Mouse (Mus musculus): Measurements from ENCODE around the gene S100pbp. TPM values are rescaled to one million over a fixed set of nuclear protein-coding genes. Genes with fewer than 3 reads are reported as not detected.

The S100pbp gene
- polyA plus RNA-seq, 1 experiment from 2014 or later, result 3.7 TPM

DNA sequence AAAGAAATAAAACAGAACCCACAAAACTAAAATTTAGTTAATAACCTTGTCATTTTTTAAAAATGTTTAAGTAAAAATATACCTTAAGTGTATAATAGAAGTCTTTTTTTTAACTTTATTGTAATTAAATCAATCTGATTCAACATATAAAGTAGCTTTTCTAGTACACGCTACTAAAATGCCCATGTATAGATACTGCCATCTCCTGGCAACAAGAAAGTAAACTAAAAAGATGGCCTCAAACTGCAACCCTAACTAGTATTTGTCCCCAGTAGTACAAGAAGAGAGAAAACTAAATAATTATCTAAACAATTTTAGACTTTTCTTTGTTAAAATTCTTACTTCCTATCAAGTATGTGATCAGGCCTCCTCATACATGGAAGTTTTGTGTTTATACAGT lies 10.0 kb downstream of the S100pbp start:
- Histone ChIP-seq H3K4me3 (ENCODE audit: low read depth, low read length) (no peak overlapping the region), H3K27ac (replicated peaks) (no peak overlapping the region), H3K36me3 (ENCODE audit: control insufficient read depth, insufficient read depth, low read length) (0 out of 2 replicates have a peak, but pooled peaks cover 5% of the 10 kb centered on the region), H3K27me3 (ENCODE audit: control insufficient read depth, insufficient read depth, low read length) (no peaks in the 10 kb centered on the region), H3K9ac (ENCODE audit: low read length) (no peak overlapping the region), H3K4me1 (replicated peaks; ENCODE audit: control insufficient read depth, insufficient read depth) (no peaks in the 10 kb centered on the region), H3K9me3 (ENCODE audit: control insufficient read depth, low read length) (no peaks in the 10 kb centered on the region), H3K4me2 (replicated peaks; ENCODE audit: low read depth) (no peak overlapping the region)
- ATAC-seq (ENCODE audit: low FRiP score, low TSS enrichment), result no peak
- DNase-seq (ENCODE audit: low spot score), result no peak
- 50% methylated on average over 1 of the region's 1 CpGs for WGBS
- no peak for TF ChIP-seq EP300 (optimal IDR thresholded peaks at IDR 0.05)
- TF ChIP-seq CTCF (IDR thresholded peaks at IDR 0.05; ENCODE audit: low read depth), result peak; percentile 67

- Histone ChIP-seq H3K36me3 (ENCODE audit: control insufficient read depth, insufficient read depth, low read length) (peaks cover 5% of the 10 kb centered on the region; the same call in 1 of the 2 replicates), H3K4me1 (replicated peaks; ENCODE audit: control insufficient read depth, insufficient read depth) (no peaks in the 10 kb centered on the region), H3K27me3 (ENCODE audit: control insufficient read depth, insufficient read depth, low read length) (no peaks in the 10 kb centered on the region), H3K9me3 (ENCODE audit: control insufficient read depth, low read length) (no peaks in the 10 kb centered on the region), H3K4me3 (ENCODE audit: low read depth, low read length) (no peak overlapping the region), H3K4me2 (replicated peaks; ENCODE audit: low read depth) (no peak overlapping the region), H3K27ac (replicated peaks) (no peak overlapping the region), H3K9ac (ENCODE audit: low read length) (no peak overlapping the region)
- TF ChIP-seq EP300 (optimal IDR thresholded peaks at IDR 0.05), result no peak
- TF ChIP-seq CTCF (IDR thresholded peaks at IDR 0.05; ENCODE audit: low read depth), result peak; percentile 41
- no peak for ATAC-seq (ENCODE audit: low FRiP score, low TSS enrichment)
- 77% methylated on average over 1 of the region's 1 CpGs for WGBS
- no peak for DNase-seq (ENCODE audit: low spot score)
These were observed 17.0 kb downstream of the S100pbp start for GRCm38 (mm10) chr4:129172529-129172928.

GRCm38 (mm10) chr4:129161581-129162255 lies 27.8 kb downstream of the S100pbp start:
- H3K36me3 ChIP-seq (ENCODE audit: control insufficient read depth, insufficient read depth, low read length), result peaks cover 3% of the 10 kb centered on the region; the same call in 1 of the 2 replicates
- no peaks in the 10 kb centered on the region for H3K27me3 ChIP-seq (ENCODE audit: control insufficient read depth, insufficient read depth, low read length)
- WGBS, result 87% methylated on average over 4 of the region's 4 CpGs
- H3K9ac ChIP-seq (ENCODE audit: low read length), result no peak overlapping the region
- ATAC-seq (ENCODE audit: low FRiP score, low TSS enrichment) (no peak), DNase-seq (ENCODE audit: low spot score) (no peak)
- H3K27ac ChIP-seq (replicated peaks), result no peak overlapping the region
- TF ChIP-seq EP300 (optimal IDR thresholded peaks at IDR 0.05), result no peak
- TF ChIP-seq CTCF (IDR thresholded peaks at IDR 0.05; ENCODE audit: low read depth), result no peak
- H3K4me2 ChIP-seq (replicated peaks; ENCODE audit: low read depth), result no peak overlapping the region
- no peaks in the 10 kb centered on the region for H3K9me3 ChIP-seq (ENCODE audit: control insufficient read depth, low read length)
- H3K4me3 ChIP-seq (ENCODE audit: low read depth, low read length), result no peak overlapping the region
- no peaks in the 10 kb centered on the region for H3K4me1 ChIP-seq (replicated peaks; ENCODE audit: control insufficient read depth, insufficient read depth)

DNA sequence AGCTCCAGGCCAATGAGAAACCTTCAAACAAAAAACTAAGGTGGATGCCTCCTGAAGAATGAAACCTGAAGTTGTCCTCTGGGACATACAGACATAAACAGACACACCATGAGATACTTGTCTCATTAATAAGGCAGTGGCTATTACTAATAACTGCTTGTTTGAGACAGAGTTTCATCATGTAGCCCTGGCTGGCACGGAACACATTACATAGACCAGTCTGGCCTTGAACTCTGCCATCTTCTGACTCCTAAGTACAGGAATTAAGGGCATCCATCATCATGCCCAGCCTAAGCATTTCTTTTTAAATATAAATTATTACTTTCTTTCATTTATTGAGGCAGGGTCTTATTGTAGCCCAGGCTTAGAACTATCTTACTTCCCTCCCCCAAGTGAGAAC lies 28.5 kb downstream of the S100pbp start:
- no peak overlapping the region for H3K4me3 ChIP-seq (ENCODE audit: low read depth, low read length)
- TF ChIP-seq EP300 (optimal IDR thresholded peaks at IDR 0.05), result no peak
- no peak for TF ChIP-seq CTCF (IDR thresholded peaks at IDR 0.05; ENCODE audit: low read depth)
- H3K4me2 ChIP-seq (replicated peaks; ENCODE audit: low read depth), result no peak overlapping the region
- H3K9ac ChIP-seq (ENCODE audit: low read length), result no peak overlapping the region
- DNase-seq (ENCODE audit: low spot score), result no peak
- H3K27me3 ChIP-seq (ENCODE audit: control insufficient read depth, insufficient read depth, low read length), result no peaks in the 10 kb centered on the region
- WGBS, result 92% methylated on average over 1 of the region's 1 CpGs
- H3K4me1 ChIP-seq (replicated peaks; ENCODE audit: control insufficient read depth, insufficient read depth), result no peaks in the 10 kb centered on the region
- no peaks in the 10 kb centered on the region for H3K9me3 ChIP-seq (ENCODE audit: control insufficient read depth, low read length)
- H3K36me3 ChIP-seq (ENCODE audit: control insufficient read depth, insufficient read depth, low read length), result peaks cover 3% of the 10 kb centered on the region; the same call in 1 of the 2 replicates
- H3K27ac ChIP-seq (replicated peaks), result no peak overlapping the region
- ATAC-seq (ENCODE audit: low FRiP score, low TSS enrichment), result no peak

DNA sequence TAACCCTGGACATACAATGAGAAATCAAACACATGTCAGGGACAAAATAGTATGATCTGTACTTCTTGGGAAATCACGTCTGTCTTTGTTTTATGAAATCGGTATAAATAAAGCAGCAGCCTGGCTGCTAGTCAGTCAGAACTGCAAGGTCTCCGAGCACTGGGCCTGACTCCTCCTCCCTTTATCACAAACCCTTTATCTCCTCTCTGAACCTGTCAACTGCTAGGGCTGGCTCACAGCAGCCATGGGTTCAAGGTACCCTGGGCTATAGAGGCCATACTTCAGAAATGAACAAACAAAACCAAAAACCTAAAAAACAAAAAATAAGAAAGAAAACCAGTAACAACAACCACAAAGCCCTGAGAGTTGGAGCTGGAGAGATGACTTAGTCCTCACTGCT lies 31.0 kb downstream of the S100pbp start:
- Histone ChIP-seq H3K4me1 (replicated peaks; ENCODE audit: control insufficient read depth, insufficient read depth) (no peaks in the 10 kb centered on the region), H3K4me3 (ENCODE audit: low read depth, low read length) (no peak overlapping the region), H3K27ac (replicated peaks) (no peak overlapping the region), H3K4me2 (replicated peaks; ENCODE audit: low read depth) (no peak overlapping the region), H3K27me3 (ENCODE audit: control insufficient read depth, insufficient read depth, low read length) (no peaks in the 10 kb centered on the region), H3K9ac (ENCODE audit: low read length) (no peak overlapping the region), H3K36me3 (ENCODE audit: control insufficient read depth, insufficient read depth, low read length) (peaks cover 6% of the 10 kb centered on the region; the same call in 1 of the 2 replicates), H3K9me3 (ENCODE audit: control insufficient read depth, low read length) (no peaks in the 10 kb centered on the region)
- ATAC-seq (ENCODE audit: low FRiP score, low TSS enrichment) (no peak; the same call in 1 of the 2 replicates), DNase-seq (ENCODE audit: low spot score) (no peak)
- TF ChIP-seq CTCF (IDR thresholded peaks at IDR 0.05; ENCODE audit: low read depth) (no peak), EP300 (optimal IDR thresholded peaks at IDR 0.05) (no peak)
- WGBS, result 22% methylated on average over 3 of the region's 3 CpGs

GRCm38 (mm10) chr4:129157541-129157940 lies 32.0 kb downstream of the S100pbp start:
- H3K4me2 ChIP-seq (replicated peaks; ENCODE audit: low read depth), result no peak overlapping the region
- ATAC-seq (ENCODE audit: low FRiP score, low TSS enrichment), result no peak
- no peaks in the 10 kb centered on the region for H3K9me3 ChIP-seq (ENCODE audit: control insufficient read depth, low read length)
- no peak for TF ChIP-seq EP300 (optimal IDR thresholded peaks at IDR 0.05)
- TF ChIP-seq CTCF (IDR thresholded peaks at IDR 0.05; ENCODE audit: low read depth), result no peak
- H3K9ac ChIP-seq (ENCODE audit: low read length), result no peak overlapping the region
- no peak overlapping the region for H3K4me3 ChIP-seq (ENCODE audit: low read depth, low read length)
- no peaks in the 10 kb centered on the region for H3K4me1 ChIP-seq (replicated peaks; ENCODE audit: control insufficient read depth, insufficient read depth)
- DNase-seq (ENCODE audit: low spot score), result no peak
- no peak overlapping the region for H3K27ac ChIP-seq (replicated peaks)
- H3K27me3 ChIP-seq (ENCODE audit: control insufficient read depth, insufficient read depth, low read length), result no peaks in the 10 kb centered on the region
- H3K36me3 ChIP-seq (ENCODE audit: control insufficient read depth, insufficient read depth, low read length), result peaks cover 4% of the 10 kb centered on the region; the same call in 1 of the 2 replicates
- 41% methylated on average over 5 of the region's 5 CpGs for WGBS
